Mouse (Mus musculus): ENCODE measurements at regions not wholly inside any gene's neighbourhood (a gene's known extent, or its start where the extent isn't known, plus 50 kb on each side); places are given as distances from the start of the nearest gene placed in this dataset.

GRCm38 (mm10) chr1:184453673-184454072, 278.7 kb downstream of the Hlx start:
- TF ChIP-seq POLR2A (IDR thresholded peaks at IDR 0.05; ENCODE audit: control insufficient read depth, low read depth, low read length) (no peak), CTCF (IDR thresholded peaks at IDR 0.05; ENCODE audit: control insufficient read depth, insufficient read depth, insufficient replicate concordance, low read depth, low read length) (no peak)
